Mouse (Mus musculus) embryo, embryonic 10.5 days (tissue): ENCODE measurements around the gene Maea.
A peak's percentile ranks its signal among the peaks of the same experiment; 100 is the strongest.

Source experiments
- DNase-seq: peaks from one replicate; pipeline ENCODE4 v3.0.0-alpha.2; 2015; ENCODE audit warnings: low spot score

Gene Maea

DNA sequence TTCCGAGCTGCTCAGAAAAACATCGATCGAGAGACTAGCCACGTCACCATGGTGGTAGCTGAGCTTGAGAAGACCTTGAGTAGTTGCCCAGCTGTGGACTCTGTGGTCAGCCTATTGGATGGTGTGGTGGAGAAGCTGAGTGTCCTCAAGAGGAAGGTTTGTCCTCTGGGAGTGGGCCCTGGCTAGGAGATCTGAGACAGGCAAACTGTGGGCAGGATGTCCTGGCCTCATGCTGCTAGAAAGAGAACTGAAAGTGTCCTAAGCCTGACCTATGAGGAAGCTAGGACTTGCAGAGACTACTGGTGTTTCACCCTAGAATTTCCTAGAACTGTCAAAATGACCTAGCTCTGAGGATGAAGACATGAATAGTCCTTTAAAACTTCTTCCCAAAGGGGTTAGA is 23.2 kb downstream of the Maea start:
- DNase-seq: no peak

DNA sequence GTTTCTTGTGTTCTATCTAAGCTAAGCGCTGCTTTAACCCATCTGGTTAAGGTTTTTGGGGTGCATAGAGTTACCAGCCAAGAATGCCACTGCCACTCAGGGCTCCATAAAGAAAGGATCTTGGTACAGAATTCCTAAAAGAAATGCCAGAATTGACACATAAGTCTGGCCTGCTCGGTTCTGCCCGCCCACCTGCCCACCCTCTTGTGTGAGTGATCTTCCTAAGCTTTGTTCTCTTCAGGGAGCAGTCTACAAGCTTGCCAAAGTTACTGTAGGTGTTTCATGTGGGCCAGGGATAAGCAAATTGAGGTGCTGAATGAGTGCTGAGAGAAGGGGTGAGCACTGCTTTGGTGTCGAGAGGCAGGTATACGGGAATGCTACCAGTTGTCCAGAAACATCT is 28.0 kb downstream of the Maea start:
- DNase-seq: no peak

DNA sequence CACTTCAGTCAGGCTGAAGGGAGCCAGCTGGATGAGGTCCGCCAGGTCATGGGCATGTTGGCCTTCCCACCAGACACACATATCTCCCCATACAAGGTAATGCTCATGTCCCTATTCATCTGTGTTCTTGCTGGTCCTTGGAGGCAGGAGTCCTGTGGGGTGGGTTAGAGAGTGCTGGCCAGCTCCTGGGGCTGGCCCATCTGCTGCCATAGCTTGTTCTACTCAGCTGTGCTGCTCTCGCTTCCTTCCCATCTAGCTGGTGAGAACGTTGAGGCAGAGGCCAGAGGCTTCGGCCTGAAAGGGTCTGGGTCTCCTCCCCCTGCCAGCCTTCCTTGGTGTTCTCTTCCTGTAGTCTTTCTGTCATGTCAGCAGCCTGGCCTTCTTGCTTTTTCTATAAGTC is 33.3 kb downstream of the Maea start:
- no peak for DNase-seq

DNA sequence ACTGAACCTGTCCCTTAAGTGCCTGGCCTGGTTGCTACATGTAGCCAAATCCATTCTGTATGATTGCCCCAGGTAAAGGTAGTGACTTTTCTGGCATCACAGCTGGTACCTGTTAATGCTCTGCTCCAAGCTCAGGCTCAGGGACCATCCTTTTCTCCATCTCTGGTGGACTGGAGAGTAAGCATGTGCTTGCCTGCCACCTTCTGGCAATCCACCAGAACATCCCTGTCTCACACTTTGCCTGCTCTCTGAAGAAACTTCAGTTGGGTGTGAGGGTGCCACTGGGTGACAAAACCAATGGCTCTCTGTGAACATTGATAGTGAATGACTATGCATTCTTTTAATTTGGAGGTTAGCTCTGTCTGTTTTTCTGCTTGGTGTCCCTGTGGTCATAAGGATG is 35.8 kb downstream of the Maea start:
- peak; percentile 22 for DNase-seq

DNA sequence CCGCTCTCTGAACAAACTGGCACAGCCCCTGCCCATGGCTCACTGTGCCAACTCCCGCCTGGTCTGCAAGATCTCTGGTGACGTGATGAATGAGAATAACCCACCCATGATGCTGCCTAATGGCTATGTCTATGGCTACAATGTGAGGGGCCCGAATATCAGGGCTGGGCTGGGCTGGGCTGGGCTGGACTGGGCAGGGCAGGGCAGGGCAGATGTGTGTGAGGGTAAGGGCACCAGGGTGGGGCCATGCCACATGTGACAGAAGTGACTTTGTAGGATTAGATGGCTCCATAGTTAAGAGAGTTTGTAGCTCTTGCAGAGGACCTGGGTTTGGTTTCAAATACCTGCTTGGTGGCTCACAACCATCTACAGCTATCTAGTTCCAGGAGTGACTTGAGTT is 36.4 kb downstream of the Maea start:
- DNase-seq: no peak

DNA sequence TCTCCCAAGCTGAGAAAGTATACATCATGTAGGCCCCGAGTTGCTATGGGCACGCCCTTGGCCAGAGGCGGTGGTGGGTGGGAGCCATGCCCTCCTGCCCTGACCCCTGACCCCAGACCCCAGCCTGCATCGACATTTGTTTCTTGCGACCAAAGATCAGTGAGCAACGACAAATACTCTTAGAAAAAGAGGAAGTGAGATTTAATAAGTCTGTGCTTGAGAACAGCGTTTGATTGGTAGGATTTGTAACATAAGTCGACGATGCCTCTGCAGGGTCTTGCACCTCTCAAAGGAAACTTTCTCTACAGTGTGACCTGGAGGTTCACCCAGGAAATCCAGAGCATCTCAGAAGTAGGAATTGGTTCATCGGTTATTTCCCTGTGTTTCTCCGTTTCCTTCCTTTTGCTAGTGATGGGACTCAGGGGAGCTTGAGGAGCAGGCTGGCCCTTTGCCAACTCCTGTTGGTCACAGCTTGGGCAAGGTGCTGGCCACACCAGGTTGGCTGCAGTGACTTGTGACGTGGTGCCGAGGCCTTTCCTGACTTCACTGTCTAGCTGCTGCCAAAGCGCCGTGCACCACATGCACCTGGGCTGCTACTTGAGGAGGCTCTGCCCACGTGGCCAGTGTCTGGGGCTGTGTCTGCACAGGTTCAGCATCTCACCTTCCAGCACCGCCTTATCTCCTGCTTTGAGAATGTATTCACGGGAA is 37.2 kb downstream of the Maea start:
- no peak for DNase-seq

DNA sequence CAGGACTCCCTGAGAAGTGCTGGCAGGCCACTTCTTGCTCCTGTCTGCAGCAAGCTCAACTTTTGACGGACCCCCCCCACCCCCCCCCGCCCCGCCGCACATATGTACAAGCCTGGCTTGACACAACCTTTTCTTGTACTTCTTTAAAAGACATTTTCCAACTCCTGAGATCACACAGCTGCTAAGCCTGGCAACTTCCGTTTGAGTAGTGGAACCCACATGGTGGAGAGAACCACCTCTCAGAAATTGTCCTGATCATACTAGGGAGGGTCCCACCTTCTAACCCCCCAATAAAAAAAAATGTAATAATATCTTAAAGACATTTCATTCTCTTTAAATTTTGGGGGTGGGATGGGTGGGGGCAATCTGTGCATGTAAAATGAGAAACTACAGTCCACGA is 41.9 kb downstream of the Maea start:
- no peak for DNase-seq

DNA sequence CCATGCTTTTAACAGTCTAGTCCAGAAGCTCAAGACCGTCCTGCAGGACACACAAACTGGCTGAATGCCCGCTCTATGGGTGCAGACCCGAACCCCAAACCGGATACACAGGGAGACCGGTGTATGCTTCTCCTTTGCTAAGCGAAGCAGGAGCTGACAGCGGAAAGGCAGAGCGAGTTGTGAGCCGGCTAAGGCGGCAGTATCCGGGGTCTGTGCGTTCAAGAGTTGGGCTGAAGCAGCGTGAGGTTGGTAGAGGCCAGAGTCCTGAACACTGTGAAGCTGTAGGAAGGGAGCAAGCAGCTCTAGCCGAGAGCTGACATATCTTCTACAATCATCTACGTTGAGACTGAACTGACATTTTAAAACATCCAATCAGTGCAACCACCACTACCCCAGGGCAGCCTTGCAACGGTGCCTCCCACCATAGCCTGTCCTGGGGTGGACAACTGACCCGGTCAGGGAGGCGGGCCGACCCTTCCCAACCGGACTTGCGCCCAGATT is 42.5 kb downstream of the Maea start:
- no peak for DNase-seq

DNA sequence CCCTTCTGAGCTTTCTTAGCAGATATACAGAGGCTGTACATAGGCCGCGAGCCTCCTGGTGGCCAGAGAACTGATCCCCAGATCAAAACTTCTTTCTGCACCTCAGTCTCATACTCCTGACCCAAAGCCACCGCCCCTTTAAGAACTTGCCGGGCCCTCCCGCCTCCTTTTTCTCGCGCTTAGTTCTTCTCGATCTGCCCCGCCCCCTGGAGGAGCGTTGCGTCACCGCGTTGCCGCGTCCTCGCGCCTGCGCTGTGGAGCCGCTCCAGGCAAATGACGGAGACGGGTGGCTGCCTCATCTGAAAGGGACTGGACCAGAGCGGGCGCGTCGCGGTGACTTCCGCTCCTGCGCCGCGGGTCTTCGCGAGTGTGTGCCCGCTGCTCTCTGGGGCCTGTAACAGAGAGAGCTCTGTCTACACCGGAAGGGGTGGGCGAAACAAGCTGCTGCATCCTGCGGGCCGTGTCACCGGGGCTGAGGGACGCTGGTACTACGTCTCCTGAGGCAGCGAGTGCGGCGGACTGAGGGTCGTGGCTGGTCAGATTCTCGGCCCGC is 43.1 kb downstream of the Maea start, which contains the start of gene Uvssa:
Gene Uvssa, plus strand, starts transcription at position 248 of the 553 bp plus-strand sequence.
- peak; percentile 100 for DNase-seq

DNA sequence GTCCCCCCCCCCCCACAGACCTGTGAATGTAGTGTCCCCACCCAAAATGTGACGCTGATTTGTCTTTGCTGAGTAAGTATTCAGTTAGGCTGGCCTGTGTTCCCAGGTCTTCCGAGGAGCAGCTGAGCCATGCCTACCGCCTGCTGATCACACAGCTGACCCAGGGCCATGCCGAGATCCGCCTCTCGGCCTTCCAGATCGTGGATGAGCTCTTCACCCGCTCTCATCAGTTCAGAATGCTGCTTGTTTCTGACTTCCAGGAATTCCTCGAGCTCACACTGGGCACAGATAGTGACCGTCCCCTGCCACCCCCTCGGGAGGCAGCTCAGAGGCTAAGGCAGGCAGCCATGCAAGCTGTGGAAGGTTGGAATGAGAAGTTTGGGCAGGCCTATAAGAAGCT is 52.2 kb downstream of the Maea start:
- no peak for DNase-seq

DNA sequence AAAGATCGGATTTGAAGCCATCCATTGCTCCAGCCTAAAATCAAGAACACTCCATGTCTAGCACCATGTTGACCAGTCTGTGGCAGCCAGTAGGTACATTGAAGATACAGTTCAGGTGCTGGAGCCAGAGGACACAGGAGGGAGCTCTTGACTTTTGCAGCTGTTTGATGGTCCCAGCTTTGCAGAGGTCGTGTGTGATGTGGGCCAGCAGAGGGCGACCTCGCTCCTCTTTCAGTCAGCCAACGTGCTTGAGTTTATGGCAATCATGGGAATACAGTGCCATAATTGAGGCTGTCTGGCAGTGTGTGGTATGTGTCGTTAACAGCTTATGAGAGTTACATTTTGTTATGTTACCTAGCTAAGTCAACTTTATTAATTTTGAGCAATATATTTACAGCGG is 58.5 kb downstream of the Maea start:
- DNase-seq: peak; percentile 88

DNA sequence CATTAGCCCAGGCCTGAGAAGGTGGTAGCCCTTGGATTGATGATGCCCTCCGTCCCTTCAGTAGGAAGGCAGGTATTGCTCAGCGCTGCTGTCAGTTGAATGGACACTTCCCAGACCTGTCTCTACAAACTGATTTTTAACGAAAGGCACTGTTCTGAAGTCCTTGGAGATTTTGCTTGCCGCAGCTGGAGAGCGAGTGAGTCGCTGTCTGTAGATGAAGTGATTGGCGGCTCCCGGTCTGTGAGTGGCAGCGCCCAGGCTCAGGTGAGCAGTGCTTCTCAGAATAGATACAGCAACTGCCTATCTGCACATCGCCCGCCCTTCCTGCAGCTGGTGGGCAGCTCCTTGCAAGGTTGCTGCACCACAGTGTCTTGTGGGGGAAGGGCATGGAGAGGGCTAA is 60.4 kb downstream of the Maea start:
- DNase-seq: no peak

DNA sequence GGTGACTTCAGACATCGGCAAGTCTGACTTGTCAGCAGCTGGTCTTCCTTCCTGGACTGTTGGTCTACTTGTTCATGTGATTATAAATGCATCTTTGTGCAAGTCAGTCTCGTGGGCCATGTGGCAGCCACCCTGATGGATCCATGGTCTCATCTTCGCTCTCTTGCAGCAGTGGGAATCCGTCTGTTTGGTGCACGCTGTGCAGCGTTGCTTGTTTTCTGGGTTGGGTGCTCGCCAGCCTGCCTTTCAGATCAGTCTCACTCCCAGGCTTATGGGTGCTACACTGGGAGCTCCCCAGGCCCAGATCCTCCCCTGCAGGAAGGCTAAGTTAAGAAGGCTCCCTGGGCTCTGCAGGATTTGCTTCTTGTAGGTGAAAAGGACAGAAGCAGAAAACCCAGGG is 61.5 kb downstream of the Maea start:
- no peak for DNase-seq

DNA sequence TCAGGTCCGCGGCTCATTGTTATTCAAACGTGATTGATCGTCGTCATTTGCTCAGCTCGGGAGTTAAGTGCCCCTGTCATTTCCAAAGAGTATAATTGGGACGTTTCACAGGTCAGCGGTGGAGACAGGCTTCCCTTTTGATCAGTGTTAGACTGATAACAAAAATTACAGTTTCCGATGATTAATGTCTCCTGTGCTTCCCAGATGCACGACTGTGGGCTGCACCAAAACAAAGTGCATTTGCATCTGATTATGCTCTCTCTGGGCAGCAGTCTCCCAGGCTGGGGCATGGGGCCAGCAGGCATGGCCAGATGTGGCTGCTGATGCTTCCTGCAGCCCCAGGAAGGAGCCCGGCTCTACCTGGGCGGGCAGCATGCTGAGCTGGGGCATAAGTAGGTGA is 65.5 kb downstream of the Maea start:
- no peak for DNase-seq

DNA sequence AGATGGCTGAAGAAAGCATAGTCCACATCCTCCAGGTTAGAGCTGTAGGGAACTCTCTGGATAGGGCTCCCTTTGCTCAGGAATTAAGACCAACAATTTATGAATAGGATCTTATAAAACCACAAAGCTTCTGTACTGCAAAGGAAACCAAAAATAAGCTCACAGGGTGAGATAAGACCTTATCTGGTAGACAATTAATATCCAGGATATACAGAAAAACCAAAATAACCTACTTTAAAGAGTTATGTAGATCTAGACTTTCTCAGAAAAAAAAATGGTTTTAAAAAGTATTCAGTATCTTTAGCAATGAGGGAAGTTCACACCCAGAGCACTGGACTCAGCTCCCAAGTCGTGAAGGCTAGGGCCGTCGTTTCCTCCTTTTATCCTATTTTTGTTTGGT is 85.0 kb downstream of the Maea start:
- no peak for DNase-seq
